Mouse (Mus musculus) kidney, postnatal 36 days (tissue): ENCODE measurements around the gene Zmym4.

Experiments used
- DNase-seq, 2 experiments: peaks; one replicate each; pipeline ENCODE4 v3.0.0; 2021 to 2022; ENCODE audit warnings: mixed read lengths in 2 of 2

Zmym4 gene

GRCm38 (mm10) chr4:126822891-126823882 is 144.7 kb downstream of the Zmym4 start:
- DNase-seq: no peak

- no peak for DNase-seq
Measured at GRCm38 (mm10) chr4:126814854-126815253, 153.1 kb downstream of the Zmym4 start.

- DNase-seq: no peak
Measured at GRCm38 (mm10) chr4:126813212-126813611, 154.7 kb downstream of the Zmym4 start.
